Mouse (Mus musculus) lung, adult 2 months (tissue): ENCODE data around the gene Nr2c2ap. TPM values are rescaled to one million over a fixed set of nuclear protein-coding genes. Genes with fewer than 3 reads are reported as not detected.

Source experiments
- DNase-seq: peaks from one replicate; pipeline ENCODE4 v3.0.0; 2022
- H3K4me1 ChIP-seq: fragments of 200-500 bp; 2 replicates; pipeline ENCODE4 v1.6.1; 2011; ENCODE audit warnings: low read length; ENCODE audit not compliant: control insufficient read depth, insufficient read depth
- H3K4me3 ChIP-seq: fragments of 200-500 bp; replicated peaks from 2 replicates; pipeline ENCODE3; 2011; ENCODE audit warnings: low read depth, mild to moderate bottlenecking, control low read depth, low read length; ENCODE audit errors: extremely low read depth
- CTCF ChIP-seq: fragments of 200-500 bp; IDR thresholded peaks from 2 replicates; pipeline ENCODE4 v1.5.1; 2011; ENCODE audit warnings: mild to moderate bottlenecking, low read length, control low read depth; ENCODE audit not compliant: insufficient read depth
- POLR2A ChIP-seq: fragments of 200-500 bp; IDR thresholded peaks from 2 replicates; pipeline ENCODE4 v1.6.1; 2011; ENCODE audit warnings: low read depth, mild to moderate bottlenecking, control low read depth, low read length, borderline replicate concordance; ENCODE audit errors: extremely low read depth
- WGBS: fragments of 180-500 bp; shearing (Covaris S2); methylation state at CpG from one replicate; pipeline ENCODE4 v1.1.7; 2018; 5-methylcytosine and 5-hydroxymethylcytosine counted together
- polyA plus RNA-seq: library from polyadenylated mRNA; depleted of rRNA; stranded (reverse); fragments of >200 nt; gene quantifications from 2 replicates; pipeline ENCODE4 v1.2.3, GENCODE M21; 2012

Nr2c2ap gene
- polyA plus RNA-seq, 1 experiment: 14.6 TPM

DNA sequence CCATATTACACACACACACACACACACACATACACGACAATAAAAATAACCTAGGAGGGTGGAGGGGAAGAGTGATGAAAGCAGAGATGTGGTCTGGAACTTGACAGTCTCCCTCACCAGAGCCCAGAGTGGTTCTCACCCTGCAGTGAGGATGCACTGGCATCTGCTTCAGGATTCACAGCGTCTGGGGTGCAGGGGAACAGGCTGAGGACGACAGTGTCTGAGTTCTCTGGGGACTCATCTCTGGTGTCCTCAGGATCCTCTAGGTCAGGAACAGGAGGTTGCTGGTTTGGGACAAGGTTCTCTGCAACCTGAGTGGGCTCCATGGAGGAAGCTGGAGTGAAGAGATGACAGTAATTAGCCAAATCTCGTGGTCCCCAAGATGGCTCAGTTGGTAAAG lies 6.8 kb downstream of the Nr2c2ap start:
- H3K4me3 ChIP-seq: no peak overlapping the region
- 78% methylated on average over 4 of the region's 4 CpGs for WGBS
- TF ChIP-seq CTCF (no peak), POLR2A (no peak)

GRCm38 (mm10) chr8:70139026-70139857 lies 8.1 kb downstream of the Nr2c2ap start, which contains the start of the genes Rfxank, Borcs8 and Mef2b:
Gene Rfxank, minus strand, starts transcription at chr8:70139154.
Gene Borcs8, plus strand, starts transcription at chr8:70139499.
Gene Mef2b, plus strand, starts transcription at chr8:70139711.
- peak; percentile 96 for DNase-seq
- TF ChIP-seq POLR2A (peak; percentile 75; the same call in 1 of the 2 replicates), CTCF (no peak)
- under 1% methylated on average over 46 of the region's 46 CpGs for WGBS
- Histone ChIP-seq H3K4me3 (peak within 1 kb of the TSS; percentile 82), H3K4me1 (peaks cover 12% of the 10 kb centered on the region)

More for the DNA sequence above, 6.8 kb downstream of the Nr2c2ap start:
- H3K4me1 ChIP-seq: peaks cover 12% of the 10 kb centered on the region
- no peak for DNase-seq

DNA sequence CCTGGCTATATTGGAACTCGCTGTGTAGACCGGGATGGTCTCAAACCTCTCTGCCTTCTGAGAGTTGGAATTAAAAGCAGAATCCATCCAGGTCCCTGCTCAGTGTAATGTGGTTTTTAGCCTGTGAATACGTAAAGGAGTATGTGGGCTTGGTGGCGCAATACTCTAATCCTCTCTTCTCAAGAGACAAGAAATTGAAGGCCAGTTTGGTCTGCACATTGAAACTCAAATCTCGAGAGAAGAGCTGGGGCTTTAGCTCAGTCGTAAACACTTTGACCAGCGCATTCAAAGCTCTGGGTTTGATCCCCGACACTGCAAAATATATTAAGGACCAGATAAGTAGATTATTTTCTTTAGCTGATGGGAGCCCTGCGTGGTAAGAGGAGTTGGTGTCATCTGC lies 8.8 kb downstream of the Nr2c2ap start:
- H3K4me3 ChIP-seq: peak overlapping the region; percentile 81
- H3K4me1 ChIP-seq: peaks cover 12% of the 10 kb centered on the region
- TF ChIP-seq CTCF: no peak
- no peak for TF ChIP-seq POLR2A
- WGBS: 4% methylated on average over 9 of the region's 9 CpGs
- no peak for DNase-seq

DNA sequence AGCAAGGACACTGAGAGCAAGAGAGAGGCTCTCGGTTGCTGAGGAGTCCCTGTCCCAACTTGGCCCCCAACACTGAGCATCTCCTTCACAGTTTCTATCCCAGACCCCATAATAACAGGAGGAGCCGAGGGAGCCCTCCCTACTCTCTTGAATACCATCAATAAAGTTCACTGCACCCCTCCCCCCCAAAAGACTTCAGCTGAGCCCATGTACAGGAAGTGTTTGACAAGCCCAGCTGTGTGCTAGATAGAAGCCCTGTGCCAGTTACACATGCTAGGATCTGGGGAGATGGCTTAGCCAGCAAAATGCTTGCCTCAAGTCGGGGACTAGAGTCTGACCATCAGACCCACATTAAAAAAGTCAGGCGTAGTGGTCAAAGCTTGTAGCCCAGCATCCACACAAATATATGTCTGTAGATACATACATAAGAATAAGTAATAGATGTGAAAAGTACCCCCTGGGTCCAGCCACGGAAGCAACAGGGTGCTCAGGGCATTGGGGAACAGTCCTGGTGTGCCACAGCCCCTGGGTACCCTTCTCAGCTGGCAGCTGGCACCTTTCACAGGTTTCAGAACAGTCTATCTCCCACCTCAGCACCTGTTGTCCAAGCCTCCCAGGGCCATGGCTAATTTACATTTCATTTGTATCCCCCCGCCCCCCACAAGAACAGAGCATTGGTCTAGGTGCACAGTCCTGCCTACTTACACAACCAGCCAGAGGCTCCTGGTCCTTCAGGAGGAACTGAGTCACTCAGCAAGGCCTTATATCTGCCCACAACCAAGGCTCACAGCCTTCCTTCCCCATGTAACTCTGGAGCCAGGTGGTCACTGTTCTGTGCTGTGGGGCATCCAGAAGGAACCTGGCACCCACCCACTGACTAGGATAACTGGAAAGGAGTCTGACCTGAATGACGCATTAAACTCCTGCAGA lies 16.8 kb downstream of the Nr2c2ap start:
- Histone ChIP-seq H3K4me3 (no peak overlapping the region), H3K4me1 (peaks cover 4% of the 10 kb centered on the region; the same call in 1 of the 2 replicates)
- no peak for DNase-seq
- WGBS: 78% methylated on average over 7 of the region's 7 CpGs
- TF ChIP-seq POLR2A (no peak), CTCF (no peak)

DNA sequence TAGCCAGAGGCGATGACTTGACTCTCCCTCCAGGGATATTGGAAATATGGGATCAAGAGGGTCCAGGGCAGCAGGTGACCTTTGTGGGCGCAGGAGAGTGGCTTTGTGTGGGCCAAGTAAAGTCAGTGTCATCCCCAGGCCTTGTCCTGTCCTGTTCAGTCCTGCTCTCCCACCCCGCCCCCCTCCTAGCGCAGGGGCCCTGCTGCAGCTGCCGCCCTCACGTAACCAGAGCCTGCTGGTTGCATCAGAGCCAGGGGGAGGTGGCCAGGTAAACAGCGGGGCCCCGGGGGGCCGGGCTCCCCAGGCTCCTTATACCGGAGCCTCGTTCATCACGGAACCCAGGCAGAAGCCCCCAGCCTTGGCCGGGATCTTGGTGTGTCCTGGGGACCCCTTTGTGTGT lies 19.0 kb downstream of the Nr2c2ap start:
- no peak for DNase-seq
- TF ChIP-seq POLR2A (no peak), CTCF (no peak)
- H3K4me1 ChIP-seq: peaks cover 4% of the 10 kb centered on the region; the same call in 1 of the 2 replicates
- no peak overlapping the region for H3K4me3 ChIP-seq
- WGBS: 21% methylated on average over 13 of the region's 13 CpGs

DNA sequence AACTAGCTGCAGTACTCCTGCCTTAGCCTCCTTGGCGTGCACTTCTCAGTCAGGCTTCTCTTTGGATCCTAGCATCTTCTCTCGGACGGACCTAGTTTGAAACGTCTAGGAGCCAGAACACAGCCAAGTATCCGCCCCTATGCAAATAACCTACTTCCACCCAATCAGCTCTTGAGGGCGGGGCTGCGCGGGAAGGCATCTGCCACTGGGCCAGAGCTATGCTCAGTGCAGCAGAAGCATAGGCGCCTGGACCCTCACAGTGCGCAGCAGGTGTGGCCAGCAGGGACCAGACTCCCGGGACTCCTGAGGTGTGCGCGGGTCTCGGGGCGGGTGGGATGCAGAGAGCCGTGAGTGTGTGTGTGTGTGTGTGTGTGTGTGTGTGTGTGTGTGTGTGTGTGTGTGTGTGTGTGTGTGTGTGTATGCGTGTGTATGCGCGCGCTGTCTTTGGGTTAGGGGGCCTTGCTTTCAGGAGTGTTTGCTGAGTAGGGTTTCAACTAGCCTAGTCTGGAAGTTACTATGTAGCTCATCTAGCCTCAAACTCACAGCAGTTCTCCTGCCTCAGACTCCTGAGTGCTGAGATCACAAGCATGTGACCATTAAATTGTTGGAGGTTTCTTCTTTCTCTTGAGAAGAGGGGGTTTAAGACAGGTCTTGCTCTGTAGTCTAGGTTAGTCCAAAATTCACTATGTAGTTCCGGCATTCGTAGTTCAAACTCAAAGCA lies 21.6 kb downstream of the Nr2c2ap start:
- WGBS: 13% methylated on average over 21 of the region's 22 CpGs
- Histone ChIP-seq H3K4me3 (no peak overlapping the region), H3K4me1 (peaks cover 4% of the 10 kb centered on the region; the same call in 1 of the 2 replicates)
- peak; percentile 53 for DNase-seq
- TF ChIP-seq CTCF (no peak), POLR2A (no peak)

- H3K4me1 ChIP-seq: peaks cover 4% of the 10 kb centered on the region; the same call in 1 of the 2 replicates
- TF ChIP-seq POLR2A: no peak
- TF ChIP-seq CTCF: no peak
- DNase-seq: no peak
- WGBS: 100% methylated on average over 1 of the region's 1 CpGs
- no peak overlapping the region for H3K4me3 ChIP-seq
Measured at GRCm38 (mm10) chr8:70157240-70157800, 26.2 kb downstream of the Nr2c2ap start.

DNA sequence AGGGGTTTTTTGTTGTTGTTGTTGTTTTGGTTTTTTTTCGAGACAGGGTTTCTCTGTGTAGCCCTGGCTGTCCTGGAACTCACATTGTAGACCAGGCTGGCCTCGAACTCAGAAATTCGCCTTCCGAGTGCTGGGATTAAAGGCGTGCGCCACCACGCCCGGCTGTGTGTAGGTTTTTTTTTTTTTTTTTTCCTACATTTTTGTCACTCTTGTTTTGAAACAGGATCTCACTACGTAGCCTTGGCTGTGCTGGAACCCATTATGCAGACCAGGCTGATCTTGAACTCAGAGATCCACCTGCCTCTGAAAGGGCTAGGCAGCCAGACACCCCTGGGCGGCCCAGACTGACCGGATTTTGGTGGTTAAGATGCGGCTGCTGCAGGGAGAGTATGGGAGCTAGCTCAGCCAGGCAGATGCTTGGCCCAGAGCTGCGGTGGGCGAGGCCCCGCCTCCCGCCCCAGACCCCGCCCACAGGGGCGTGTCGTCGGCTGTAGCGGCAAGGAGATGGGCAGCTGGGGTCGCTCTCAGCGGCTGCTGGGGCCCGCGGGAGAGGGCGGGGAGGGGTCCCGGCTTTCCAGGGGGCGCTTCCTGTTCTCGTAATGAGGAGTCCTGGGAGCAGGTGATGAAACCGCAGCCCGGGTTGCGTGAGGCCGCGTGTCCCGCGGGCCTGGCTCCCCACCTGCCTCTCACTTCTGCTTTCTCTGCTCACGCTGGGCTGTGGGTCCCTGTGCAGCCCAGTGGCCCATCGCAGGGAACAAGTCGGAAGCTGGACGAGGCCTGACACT lies 27.1 kb downstream of the Nr2c2ap start:
- 11% methylated on average over 39 of the region's 40 CpGs for WGBS
- peak; percentile 62 for DNase-seq
- H3K4me1 ChIP-seq: no peaks in the 10 kb centered on the region
- TF ChIP-seq POLR2A (no peak), CTCF (no peak)
- peak overlapping the region; percentile 6 for H3K4me3 ChIP-seq
